Mouse (Mus musculus) embryonic stem cell, embryonic (primary cell): ENCODE data around the gene Tubb1.

Experiments used
- CTCF ChIA-PET, 4 experiments: fragments of 300-600 bp in 2 of 4; fragments of 350-600 bp in 2 of 4; sonication (Branson Sonifier 250); formaldehyde crosslinking; loops; one replicate each; lab custom pipeline; 2022; ENCODE audit warnings: inconsistent platforms in 2 of 4; lab: Charles Lee
- POLR2A ChIA-PET, 4 experiments: fragments of 300-600 bp in 2 of 4; fragments of 350-600 bp in 2 of 4; sonication (Branson Sonifier 250); formaldehyde crosslinking; loops; one replicate each; lab custom pipeline; 2022; ENCODE audit warnings: antibody characterized with exemption in 4 of 4, inconsistent platforms in 1 of 4; lab: Charles Lee

Gene Tubb1

GRCm38 (mm10) chr2:174472407-174472806, 21.9 kb downstream of the Tubb1 start:
- CTCF ChIA-PET = interaction anchor here in 1 of 4 experiments (0.6 kb wide), 1 partner anchor 202 kb away, joined by 3 read pairs; no protein-coding TSS in a partner anchor
- POLR2A ChIA-PET = interaction anchor here in 3 of 4 experiments (0.6 to 7.0 kb wide), 8 partner anchors 8 to 259 kb away, joined by 3 to 47 read pairs (median 3); partner anchors contain the start of gene Atp5e (in 3 of the 3)

GRCm38 (mm10) chr2:174472818-174473549, 22.5 kb downstream of the Tubb1 start, which contains the start of gene Prelid3b:
Gene Prelid3b, minus strand, starts transcription at chr2:174473081.
- POLR2A ChIA-PET = interaction anchor here in 3 of 4 experiments (0.6 to 7.0 kb wide), 10 partner anchors 9 to 258 kb away, joined by 3 to 47 read pairs (median 3); partner anchors contain the start of genes Atp5e (in 3 of the 3) and Nelfcd (in 1 of the 3)
- CTCF ChIA-PET = no interaction called here

- ChIA-PET CTCF (no interaction called here), POLR2A (interaction anchor here in 2 of 4 experiments (0.8 to 7.0 kb wide), 8 partner anchors 11 to 177 kb away, joined by 3 to 47 read pairs (median 3); partner anchors contain the start of genes Atp5e (in 2 of the 2) and Nelfcd (in 1 of the 2))
Observed at GRCm38 (mm10) chr2:174473550-174473927, 23.0 kb downstream of the Tubb1 start.

GRCm38 (mm10) chr2:174477543-174478319, 27.2 kb downstream of the Tubb1 start:
- POLR2A ChIA-PET = interaction anchor here in 2 of 4 experiments (1.0 to 1.1 kb wide), 2 partner anchors 13 to 15 kb away, joined by 3 to 4 read pairs; no protein-coding TSS in a partner anchor
- CTCF ChIA-PET = interaction anchor here in 1 of 4 experiments (0.7 kb wide), 1 partner anchor 13 kb away, joined by 4 read pairs; no protein-coding TSS in a partner anchor

- POLR2A ChIA-PET = interaction anchor here in 1 of 4 experiments (0.6 kb wide), 1 partner anchor 28 kb away, joined by 3 read pairs; the partner anchor contains the start of gene Tubb1
- CTCF ChIA-PET = interaction anchor here in 1 of 4 experiments (0.5 kb wide), 1 partner anchor 914 kb away, joined by 9 read pairs; no protein-coding TSS in a partner anchor
Observed at GRCm38 (mm10) chr2:174478746-174479145, 28.3 kb downstream of the Tubb1 start.

GRCm38 (mm10) chr2:174487005-174487404, 36.5 kb downstream of the Tubb1 start:
- POLR2A ChIA-PET = interaction anchor here in 1 of 4 experiments (0.5 kb wide), 1 partner anchor 175 kb away, joined by 3 read pairs; no protein-coding TSS in a partner anchor

GRCm38 (mm10) chr2:174492858-174493257, 42.4 kb downstream of the Tubb1 start:
- ChIA-PET CTCF (interaction anchor here in 3 of 4 experiments (0.6 to 1.0 kb wide), 3 partner anchors 178 to 181 kb away, joined by 3 to 7 read pairs (median 5); no protein-coding TSS in a partner anchor), POLR2A (no interaction called here)

More at GRCm38 (mm10) chr2:174487005-174487404, 36.5 kb downstream of the Tubb1 start:
- CTCF ChIA-PET = no interaction called here

GRCm38 (mm10) chr2:174500814-174501503, 50.5 kb downstream of the Tubb1 start:
- ChIA-PET POLR2A (no interaction called here), CTCF (interaction anchor here in 2 of 4 experiments (0.5 kb wide), 2 partner anchors 39 to 358 kb away, joined by 3 read pairs; no protein-coding TSS in a partner anchor)

GRCm38 (mm10) chr2:174501517-174501916, 51.0 kb downstream of the Tubb1 start:
- CTCF ChIA-PET = interaction anchor here in 2 of 4 experiments (0.5 to 0.8 kb wide), 2 partner anchors 179 to 357 kb away, joined by 3 read pairs; no protein-coding TSS in a partner anchor
- POLR2A ChIA-PET = interaction anchor here in 1 of 4 experiments (0.7 kb wide), 1 partner anchor 122 kb away, joined by 3 read pairs; no protein-coding TSS in a partner anchor

- POLR2A ChIA-PET = no interaction called here
Observed at GRCm38 (mm10) chr2:174502321-174502720, 51.8 kb downstream of the Tubb1 start.

GRCm38 (mm10) chr2:174502831-174503460, 52.5 kb downstream of the Tubb1 start:
- POLR2A ChIA-PET = no interaction called here
- CTCF ChIA-PET = no interaction called here

More at GRCm38 (mm10) chr2:174502321-174502720, 51.8 kb downstream of the Tubb1 start:
- CTCF ChIA-PET = interaction anchor here in 1 of 4 experiments (0.8 kb wide), 1 partner anchor 178 kb away, joined by 3 read pairs; no protein-coding TSS in a partner anchor
